Mouse (Mus musculus) embryonic facial prominence, embryonic 15.5 days (tissue): Measurements from ENCODE around the gene Ccdc80. TPM values are rescaled to one million over a fixed set of nuclear protein-coding genes. Genes with fewer than 3 reads are reported as not detected.

Source experiments
- ATAC-seq: fragments of 200-750 bp; cut with Nextera tagmentation; 2 replicates; pipeline ENCODE4 v1.8.0; 2017; ENCODE audit warnings: low read depth, moderate TSS enrichment; ENCODE audit not compliant: insufficient number of reproducible peaks, low FRiP score, low TSS enrichment
- H3K27ac ChIP-seq: fragments of 300-500 bp; sonication (generic); replicated peaks from 2 replicates; pipeline ENCODE4 v1.5.1; 2015; ENCODE audit warnings: mild to moderate bottlenecking, inconsistent platforms
- H3K27me3 ChIP-seq: fragments of 300-500 bp; sonication (generic); 2 replicates; pipeline ENCODE4 v1.6.1; 2015; ENCODE audit warnings: inconsistent platforms
- H3K36me3 ChIP-seq: fragments of 300-500 bp; sonication (generic); 2 replicates; pipeline ENCODE4 v1.6.1; 2015; ENCODE audit warnings: mild to moderate bottlenecking, inconsistent platforms
- H3K4me1 ChIP-seq: fragments of 300-500 bp; sonication (generic); 2 replicates; pipeline ENCODE4 v1.6.1; 2015; ENCODE audit warnings: inconsistent platforms
- H3K4me2 ChIP-seq: fragments of 300-500 bp; sonication (generic); replicated peaks from 2 replicates; pipeline ENCODE4 v1.6.1; 2015; ENCODE audit warnings: mild to moderate bottlenecking, inconsistent platforms
- H3K4me3 ChIP-seq: fragments of 300-500 bp; sonication (generic); replicated peaks from 2 replicates; pipeline ENCODE4 v1.5.1; 2015; ENCODE audit warnings: mild to moderate bottlenecking, inconsistent platforms
- H3K9ac ChIP-seq: fragments of 300-500 bp; sonication (generic); 2 replicates; pipeline ENCODE4 v1.6.1; 2015; ENCODE audit warnings: inconsistent platforms
- H3K9me3 ChIP-seq: fragments of 300-500 bp; sonication (generic); replicated peaks from 2 replicates; pipeline ENCODE4 v1.6.1; 2016; ENCODE audit warnings: inconsistent platforms
- WGBS: fragments of 180-500 bp; shearing (Covaris S2); methylation state at CpG from one replicate; pipeline ENCODE4 v1.1.7; 2015; 5-methylcytosine and 5-hydroxymethylcytosine counted together
- polyA plus RNA-seq: library from polyadenylated mRNA; unstranded; fragments of >200 nt; fragmentation: Nextera tagmentation; extraction: Ambion mirVana; gene quantifications from 2 replicates; pipeline ENCODE4 v1.2.1, GENCODE M21; 2015

Ccdc80 gene
- polyA plus RNA-seq, 1 experiment from 2014 or later: 76.0 TPM

GRCm38 (mm10) chr16:45118760-45119159 lies 25.6 kb downstream of the Ccdc80 start:
- Histone ChIP-seq H3K4me2 (no peak overlapping the region), H3K4me1 (no peaks in the 10 kb centered on the region), H3K9me3 (no peaks in the 10 kb centered on the region), H3K9ac (no peak overlapping the region), H3K27ac (no peak overlapping the region), H3K36me3 (peaks cover 4% of the 10 kb centered on the region; the same call in 1 of the 2 replicates), H3K27me3 (no peaks in the 10 kb centered on the region), H3K4me3 (no peak overlapping the region)
- no peak for ATAC-seq
- 77% methylated on average over 3 of the region's 3 CpGs for WGBS

- peak; percentile 29; the same call in 1 of the 2 replicates for ATAC-seq
- no peak overlapping the region for H3K4me3 ChIP-seq
- no peak overlapping the region for H3K4me2 ChIP-seq
- no peak overlapping the region for H3K27ac ChIP-seq
- H3K4me1 ChIP-seq: no peaks in the 10 kb centered on the region
- H3K9me3 ChIP-seq: no peaks in the 10 kb centered on the region
- 49% methylated on average over 5 of the region's 5 CpGs for WGBS
- no peak overlapping the region for H3K9ac ChIP-seq
- H3K36me3 ChIP-seq: peaks cover 4% of the 10 kb centered on the region; the same call in 1 of the 2 replicates
- no peaks in the 10 kb centered on the region for H3K27me3 ChIP-seq
Measured at GRCm38 (mm10) chr16:45120844-45121425, 27.7 kb downstream of the Ccdc80 start.

- no peak overlapping the region for H3K9ac ChIP-seq
- 73% methylated on average over 5 of the region's 5 CpGs for WGBS
- no peaks in the 10 kb centered on the region for H3K4me1 ChIP-seq
- H3K36me3 ChIP-seq: peaks cover 4% of the 10 kb centered on the region; the same call in 1 of the 2 replicates
- H3K9me3 ChIP-seq: no peaks in the 10 kb centered on the region
- H3K27ac ChIP-seq: no peak overlapping the region
- no peak for ATAC-seq
- no peak overlapping the region for H3K4me2 ChIP-seq
- no peaks in the 10 kb centered on the region for H3K27me3 ChIP-seq
- no peak overlapping the region for H3K4me3 ChIP-seq
Measured at GRCm38 (mm10) chr16:45122571-45122970, 29.4 kb downstream of the Ccdc80 start.

- H3K4me1 ChIP-seq: no peaks in the 10 kb centered on the region
- H3K4me2 ChIP-seq: no peak overlapping the region
- peaks cover 4% of the 10 kb centered on the region; the same call in 1 of the 2 replicates for H3K36me3 ChIP-seq
- H3K9me3 ChIP-seq: no peaks in the 10 kb centered on the region
- no peak overlapping the region for H3K27ac ChIP-seq
- no peak overlapping the region for H3K9ac ChIP-seq
- no peak for ATAC-seq
- H3K27me3 ChIP-seq: no peaks in the 10 kb centered on the region
- H3K4me3 ChIP-seq: no peak overlapping the region
- 58% methylated on average over 9 of the region's 9 CpGs for WGBS
Measured at GRCm38 (mm10) chr16:45124230-45125203, 31.3 kb downstream of the Ccdc80 start.

GRCm38 (mm10) chr16:45127936-45128710 lies 34.9 kb downstream of the Ccdc80 start:
- ATAC-seq: no peak

GRCm38 (mm10) chr16:45141711-45142110 lies 48.5 kb downstream of the Ccdc80 start:
- no peak overlapping the region for H3K9ac ChIP-seq
- no peak overlapping the region for H3K4me3 ChIP-seq
- H3K36me3 ChIP-seq: peaks cover 58% of the 10 kb centered on the region
- H3K27me3 ChIP-seq: no peaks in the 10 kb centered on the region
- WGBS: 92% methylated on average over 5 of the region's 5 CpGs
- H3K4me2 ChIP-seq: no peak overlapping the region
- no peaks in the 10 kb centered on the region for H3K9me3 ChIP-seq
- H3K27ac ChIP-seq: no peak overlapping the region
- no peak for ATAC-seq
- no peaks in the 10 kb centered on the region for H3K4me1 ChIP-seq

More at GRCm38 (mm10) chr16:45127936-45128710, 34.9 kb downstream of the Ccdc80 start:
- no peaks in the 10 kb centered on the region for H3K27me3 ChIP-seq
- no peak overlapping the region for H3K4me3 ChIP-seq
- peaks cover 4% of the 10 kb centered on the region; the same call in 1 of the 2 replicates for H3K36me3 ChIP-seq
- H3K4me2 ChIP-seq: no peak overlapping the region
- no peak overlapping the region for H3K27ac ChIP-seq
- H3K4me1 ChIP-seq: no peaks in the 10 kb centered on the region
- no peak overlapping the region for H3K9ac ChIP-seq
- no peaks in the 10 kb centered on the region for H3K9me3 ChIP-seq
- WGBS: 78% methylated on average over 2 of the region's 2 CpGs

GRCm38 (mm10) chr16:45142565-45142964 lies 49.4 kb downstream of the Ccdc80 start:
- no peak overlapping the region for H3K27ac ChIP-seq
- no peaks in the 10 kb centered on the region for H3K4me1 ChIP-seq
- no peaks in the 10 kb centered on the region for H3K9me3 ChIP-seq
- ATAC-seq: no peak
- no peak overlapping the region for H3K9ac ChIP-seq
- no peak overlapping the region for H3K4me2 ChIP-seq
- H3K27me3 ChIP-seq: no peaks in the 10 kb centered on the region
- peaks cover 61% of the 10 kb centered on the region for H3K36me3 ChIP-seq
- no peak overlapping the region for H3K4me3 ChIP-seq
- WGBS: 92% methylated on average over 5 of the region's 5 CpGs

GRCm38 (mm10) chr16:45145119-45145518 lies 51.9 kb downstream of the Ccdc80 start:
- Histone ChIP-seq H3K9ac (no peak overlapping the region), H3K4me1 (no peaks in the 10 kb centered on the region), H3K27ac (no peak overlapping the region), H3K9me3 (no peaks in the 10 kb centered on the region), H3K36me3 (peaks cover 68% of the 10 kb centered on the region), H3K27me3 (no peaks in the 10 kb centered on the region), H3K4me2 (no peak overlapping the region), H3K4me3 (no peak overlapping the region)
- ATAC-seq: no peak
- 92% methylated on average over 6 of the region's 6 CpGs for WGBS

- WGBS: 93% methylated on average over 10 of the region's 10 CpGs
Measured at GRCm38 (mm10) chr16:45148488-45149082, 55.4 kb downstream of the Ccdc80 start.

GRCm38 (mm10) chr16:45154741-45155250 lies 61.6 kb downstream of the Ccdc80 start:
- Histone ChIP-seq H3K4me2 (no peak overlapping the region), H3K4me1 (peaks cover 13% of the 10 kb centered on the region), H3K36me3 (peaks cover 7% of the 10 kb centered on the region), H3K27me3 (no peaks in the 10 kb centered on the region), H3K9ac (no peak overlapping the region), H3K4me3 (no peak overlapping the region), H3K9me3 (no peaks in the 10 kb centered on the region), H3K27ac (no peak overlapping the region)
- WGBS: 81% methylated on average over 3 of the region's 3 CpGs
- no peak for ATAC-seq

More at GRCm38 (mm10) chr16:45148488-45149082, 55.4 kb downstream of the Ccdc80 start:
- H3K4me3 ChIP-seq: no peak overlapping the region
- H3K27me3 ChIP-seq: no peaks in the 10 kb centered on the region
- no peaks in the 10 kb centered on the region for H3K9me3 ChIP-seq
- no peak for ATAC-seq
- H3K4me2 ChIP-seq: no peak overlapping the region
- H3K4me1 ChIP-seq: no peaks in the 10 kb centered on the region
- no peak overlapping the region for H3K27ac ChIP-seq
- peaks cover 51% of the 10 kb centered on the region for H3K36me3 ChIP-seq
- no peak overlapping the region for H3K9ac ChIP-seq
